In genomic region chr12:109572259-109572658, GRCm38 (mm10) we compare ENCODE assay signal across 31 mouse cellular contexts. TPM values are rescaled to one million over a fixed set of nuclear protein-coding genes. Genes with fewer than 3 reads are reported as not detected.
"Had no signal": no experiment of that assay in that cellular context is flagged by ENCODE, and none has a peak within 500 bp of the region (broad histone marks: within the 10 kb centered on the region; RNA-seq: fewer than 3 reads in every experiment).

No protein-coding gene starts in this region.

- H3K4me3 ChIP-seq: left cerebral cortex, adult 2 months; limb, embryonic 10.5 days; limb, embryonic 12.5 days; limb, embryonic 13.5 days; limb, embryonic 15.5 days; liver, embryonic 12.5 days; liver, embryonic 13.5 days; liver, embryonic 15.5 days; lung, embryonic 15.5 days; midbrain, embryonic 10.5 days; midbrain, embryonic 12.5 days; midbrain, embryonic 13.5 days; midbrain, embryonic 15.5 days; myocyte had no signal

- H3K4me1 ChIP-seq: limb, embryonic 10.5 days; limb, embryonic 12.5 days; limb, embryonic 13.5 days; limb, embryonic 15.5 days; liver, embryonic 12.5 days; liver, embryonic 13.5 days; liver, embryonic 15.5 days; lung, embryonic 15.5 days; midbrain, embryonic 10.5 days; midbrain, embryonic 12.5 days; midbrain, embryonic 13.5 days; midbrain, embryonic 15.5 days had no signal

- H3K36me3 ChIP-seq: liver, embryonic 15.5 days had no signal

- DNase-seq: left cerebral cortex, postnatal 4 days; liver; liver, embryonic 13.5 days; liver, postnatal 0 days; lung, adult 18-20 months; lung, adult 2 months; lung, embryonic 14.5 days; lung, postnatal 10 days; lung, postnatal 14 days; lung, postnatal 36 days; lung, postnatal 4 days; midbrain, embryonic 14.5 days had no signal

- H3K27me3 ChIP-seq: limb, embryonic 12.5 days; limb, embryonic 13.5 days; limb, embryonic 15.5 days; liver, embryonic 12.5 days; liver, embryonic 13.5 days; liver, embryonic 15.5 days; lung, embryonic 15.5 days; midbrain, embryonic 12.5 days; midbrain, embryonic 13.5 days; midbrain, embryonic 15.5 days had no signal

- H3K9me3 ChIP-seq: limb, embryonic 10.5 days; limb, embryonic 12.5 days; limb, embryonic 13.5 days; limb, embryonic 15.5 days; liver, embryonic 12.5 days; liver, embryonic 13.5 days; liver, embryonic 15.5 days; lung, embryonic 15.5 days; midbrain, embryonic 10.5 days; midbrain, embryonic 12.5 days; midbrain, embryonic 13.5 days; midbrain, embryonic 15.5 days had no signal

- ATAC-seq: liver, embryonic 12.5 days; liver, postnatal 0 days; lung, postnatal 0 days; midbrain, embryonic 13.5 days; midbrain, embryonic 15.5 days; midbrain, embryonic 16.5 days had no signal

RNA-seq across cellular contexts. Expression of gene Rtl1, which starts 27.9 kb away (rescaled TPM):
- total RNA-seq: liver, adult 2 months; megakaryocyte-erythroid progenitor cell, adult 5-6 weeks; monocyte, adult 5-6 weeks had no signal
- polyA plus RNA-seq: liver, adult 2 months; lung, adult 2 months; macrophage; myocyte had no signal
